Mouse (Mus musculus) activated CD4-positive, CD25-positive, alpha-beta regulatory T cell, adult 4 months (primary cell): ENCODE measurements around the gene Slc11a2. TPM values are rescaled to one million over a fixed set of nuclear protein-coding genes. Genes with fewer than 3 reads are reported as not detected.
"Not testable (repeated sequence)": the region's sequence is repeated elsewhere in the genome, so short reads cannot be mapped to it uniquely, and the experiment has no call there.

Experiments used
- ATAC-seq: one replicate; pipeline ENCODE4 v1.8.0; 2017
- polyA plus RNA-seq, 2 experiments: library from polyadenylated mRNA; unstranded; fragments of 100-300 nt; shearing (Covaris generic); gene quantifications; one replicate each; pipeline ENCODE4 v1.2.1; 2017

Gene Slc11a2
- polyA plus RNA-seq, 2 experiments from 2014 or later, result 22.8 TPM

DNA sequence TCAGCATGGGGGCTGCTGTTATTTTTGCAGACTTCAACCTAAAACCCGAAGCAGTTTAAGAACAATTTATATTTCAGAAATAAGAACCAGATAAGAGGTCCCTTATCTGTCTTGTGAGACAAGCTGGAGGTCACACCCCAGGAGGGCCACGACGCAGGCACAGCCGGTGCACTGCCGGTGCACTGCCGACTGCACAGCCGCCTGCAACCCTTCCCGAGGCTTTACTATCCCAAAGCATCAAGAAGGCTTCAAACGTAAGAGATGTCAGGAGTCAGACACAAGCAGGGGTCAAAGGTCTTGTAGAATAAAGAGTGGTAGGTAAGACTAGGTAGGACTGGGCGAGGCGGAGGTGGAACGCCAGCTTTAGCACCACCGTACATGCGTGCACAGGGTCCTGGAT, 22.5 kb downstream of the Slc11a2 start:
- no peak for ATAC-seq

DNA sequence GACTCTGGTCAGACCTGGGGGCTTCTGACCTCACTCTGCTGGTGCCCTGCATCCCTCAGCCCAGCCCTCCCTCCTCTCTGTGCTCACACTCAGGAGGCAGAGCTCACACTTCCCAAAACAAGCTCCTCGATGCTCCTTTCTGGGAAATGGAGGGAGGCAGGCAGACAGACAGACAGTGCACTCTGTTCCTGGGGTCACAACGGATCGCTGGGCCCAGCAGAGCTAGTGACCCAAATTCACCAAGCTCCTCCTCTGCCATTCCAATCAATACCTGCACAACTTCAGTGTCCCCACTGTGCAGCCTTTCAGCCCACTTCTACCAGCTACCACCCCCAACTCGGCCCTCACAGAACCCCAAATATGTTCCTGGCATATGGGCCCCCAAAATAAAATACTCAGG, 23.1 kb downstream of the Slc11a2 start:
- ATAC-seq, result no peak

DNA sequence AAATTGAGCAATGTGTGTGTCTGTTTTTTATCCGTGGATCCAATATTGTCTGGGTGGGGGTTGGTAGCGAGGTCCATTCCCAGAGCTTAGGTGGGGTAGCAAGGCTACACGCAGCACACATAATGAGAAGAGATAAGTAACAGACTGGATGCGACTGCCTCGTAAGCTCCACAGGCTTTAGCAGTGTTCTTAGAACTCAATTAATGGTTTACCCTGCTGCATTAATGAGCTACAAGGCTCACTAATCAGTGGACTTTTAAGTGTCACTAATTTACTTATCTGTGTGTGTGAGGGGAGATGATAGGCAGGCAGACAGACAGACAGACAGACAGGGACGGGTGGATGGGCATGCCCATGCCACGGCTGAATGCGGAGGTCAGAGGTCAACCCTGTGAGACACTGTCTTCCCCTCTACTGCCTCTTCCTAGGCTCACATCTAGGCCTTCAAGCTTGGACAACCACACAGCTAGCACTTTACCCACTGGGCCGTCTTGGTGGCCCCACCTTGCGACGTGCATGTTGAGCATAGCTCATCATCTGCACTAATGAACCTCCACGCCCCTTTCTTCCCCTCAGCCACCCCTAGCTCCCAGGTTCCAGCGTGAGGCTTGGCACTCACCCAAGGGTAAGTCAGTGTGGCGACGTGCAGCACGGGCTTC, 24.2 kb downstream of the Slc11a2 start:
- no peak for ATAC-seq

- no peak for ATAC-seq
These were observed 29.3 kb downstream of the Slc11a2 start for GRCm38 (mm10) chr15:100395561-100395960.

DNA sequence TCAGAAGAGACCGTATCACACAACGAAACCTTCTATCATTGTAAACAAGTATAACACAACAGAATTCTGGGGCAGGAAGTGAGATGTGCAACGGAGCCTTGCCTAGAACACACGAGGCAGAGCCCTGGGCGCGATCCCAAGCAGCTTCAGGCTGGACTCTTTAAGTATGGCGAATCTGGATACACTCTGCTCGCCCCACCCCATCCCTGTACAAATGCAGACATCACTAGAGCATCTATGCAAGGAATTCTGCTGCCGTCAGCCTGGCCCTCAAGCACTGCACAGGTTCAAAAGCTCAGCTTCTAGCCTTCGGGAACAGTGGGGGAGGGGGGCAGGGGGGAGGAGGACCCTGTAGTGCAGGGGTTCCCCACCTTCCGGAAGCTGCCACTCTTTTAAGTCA, 31.9 kb downstream of the Slc11a2 start:
- ATAC-seq, result no peak

- ATAC-seq, result no peak
These were observed 33.3 kb downstream of the Slc11a2 start for GRCm38 (mm10) chr15:100391599-100391998.

- no peak for ATAC-seq
These were observed 33.8 kb downstream of the Slc11a2 start for GRCm38 (mm10) chr15:100391066-100391465.

DNA sequence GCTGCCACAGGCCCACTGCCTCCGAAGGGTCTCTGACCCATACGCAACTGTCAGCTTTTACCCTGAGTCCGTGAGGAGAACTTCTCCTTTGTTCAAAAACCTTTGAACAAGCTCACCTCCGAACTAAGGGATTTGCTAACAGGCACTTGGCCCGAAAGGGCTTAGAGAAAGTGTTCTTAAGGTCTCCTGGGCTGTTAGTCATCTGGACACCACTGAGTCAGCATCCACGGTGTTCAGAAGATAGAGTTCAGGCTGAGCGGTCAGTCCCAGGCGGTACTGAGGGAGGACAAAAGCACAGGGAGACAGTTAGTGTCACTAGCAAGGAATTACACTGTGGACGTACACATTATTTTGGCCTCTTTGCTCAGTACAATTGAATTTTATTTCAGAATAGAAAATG, 36.0 kb downstream of the Slc11a2 start:
- ATAC-seq, result no peak

DNA sequence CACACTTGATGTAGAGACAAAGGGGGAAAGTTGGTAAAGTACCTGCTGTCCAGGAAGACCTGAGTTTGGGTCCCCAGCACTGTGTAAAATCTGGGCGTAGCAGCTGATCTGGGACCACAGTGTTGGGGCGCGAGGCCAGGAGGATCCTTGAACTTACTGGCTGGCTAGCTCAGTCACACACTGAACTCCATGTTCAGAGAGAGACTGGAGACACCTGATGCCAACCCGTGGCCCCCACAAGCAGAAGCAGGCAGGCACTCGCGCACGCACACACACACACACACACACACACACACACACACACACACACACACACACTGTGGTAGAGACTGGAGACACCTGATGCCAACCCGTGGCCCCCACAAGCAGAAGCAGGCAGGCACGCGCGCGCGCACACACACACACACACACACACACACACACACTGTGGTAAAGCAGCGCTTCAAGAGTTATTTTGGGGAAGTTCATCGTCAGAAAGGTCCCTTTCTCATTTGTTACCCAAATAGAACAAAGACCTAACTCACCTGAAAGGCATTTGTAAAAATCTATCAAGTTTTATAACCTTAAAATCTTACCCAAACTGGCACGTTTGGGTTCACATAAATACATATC, 36.5 kb downstream of the Slc11a2 start:
- ATAC-seq, result no peak

DNA sequence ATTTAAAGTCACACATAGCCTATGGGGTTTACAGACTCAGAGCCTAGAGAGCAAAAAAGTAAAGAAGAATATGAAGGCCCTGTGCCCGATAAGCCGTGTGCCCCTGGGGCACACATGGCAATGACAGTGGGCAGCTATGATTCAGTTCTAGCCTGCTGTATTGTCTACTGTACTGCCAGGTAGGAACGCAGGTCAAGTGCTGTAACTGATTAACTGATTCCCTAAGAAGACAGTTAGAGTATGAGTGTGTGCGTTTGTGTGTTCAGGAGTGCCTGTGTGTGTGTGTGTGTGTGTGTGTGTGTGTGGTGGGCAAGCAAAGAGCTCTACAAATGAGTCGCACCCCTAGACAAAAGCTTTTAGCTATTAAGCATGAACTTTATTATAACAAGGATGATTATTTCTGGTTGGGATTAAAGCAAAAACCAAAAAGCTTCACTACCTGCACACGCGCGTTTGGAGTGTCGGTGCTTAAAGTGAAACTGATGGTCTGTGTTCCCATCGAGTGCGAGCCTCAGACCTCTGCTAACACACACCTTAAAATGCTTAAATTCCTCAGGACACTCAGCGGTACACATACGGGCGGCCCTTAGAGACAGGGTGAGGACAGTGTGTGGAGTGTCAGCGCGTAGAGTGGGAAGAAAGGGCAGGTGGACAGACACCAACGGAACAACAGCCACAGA, 37.2 kb downstream of the Slc11a2 start:
- no peak for ATAC-seq

DNA sequence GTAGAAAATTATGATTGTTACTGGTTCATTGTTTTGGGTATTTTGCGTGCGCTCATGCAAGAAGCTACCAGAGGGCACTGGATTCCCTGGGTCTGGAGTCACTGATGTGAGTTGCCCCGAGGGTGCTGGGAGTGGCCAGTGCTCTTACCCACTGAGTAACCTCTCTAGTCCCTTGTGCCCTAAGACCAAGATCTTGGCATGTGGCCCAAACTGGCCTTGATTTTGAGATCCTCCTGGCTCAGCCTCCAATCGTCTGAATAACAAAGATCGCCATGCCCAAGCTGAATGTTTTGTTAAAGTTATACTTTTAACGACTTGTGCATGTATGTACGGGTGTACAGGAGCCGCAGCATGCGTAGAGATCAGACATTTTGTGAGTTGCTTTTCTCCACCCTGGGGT, 39.2 kb downstream of the Slc11a2 start:
- no peak for ATAC-seq

DNA sequence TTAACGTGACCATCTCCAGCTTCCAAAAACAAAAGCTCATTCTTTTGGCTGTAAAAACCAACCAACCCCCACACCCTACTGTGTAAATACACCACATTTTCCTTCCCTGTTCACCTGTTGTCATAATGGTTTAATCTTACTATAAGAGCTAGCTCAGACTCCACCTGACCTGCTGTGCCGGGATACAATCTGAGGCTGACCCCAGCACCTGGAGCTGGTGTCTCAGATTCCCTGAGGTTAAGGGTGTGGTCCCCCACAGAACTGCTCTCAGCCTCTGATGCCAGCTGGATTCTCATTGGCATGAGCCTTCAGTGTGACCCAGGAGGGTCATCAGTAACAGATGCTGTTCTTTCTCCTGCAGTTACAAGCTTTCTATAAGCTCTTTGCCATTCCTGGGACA, 44.8 kb downstream of the Slc11a2 start:
- no peak for ATAC-seq

DNA sequence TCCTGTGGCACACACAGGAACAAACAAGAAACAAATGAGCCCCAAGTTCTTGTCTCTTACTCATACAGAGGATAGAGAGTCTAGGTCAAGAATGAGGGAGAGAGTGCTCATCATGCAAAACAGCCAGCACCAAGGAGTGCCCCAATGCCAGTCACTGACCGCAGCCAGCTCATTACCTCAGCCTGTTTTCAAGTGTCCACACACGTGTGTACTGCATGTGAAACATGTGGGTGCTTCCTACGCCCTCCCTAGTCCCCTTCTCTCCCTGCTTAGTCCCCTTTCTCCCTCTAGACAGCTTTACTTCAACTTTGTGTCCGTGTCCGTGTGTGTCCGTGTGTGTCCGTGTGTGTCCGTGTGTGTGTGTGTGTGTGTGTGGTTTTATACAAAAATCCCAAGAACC, 45.2 kb downstream of the Slc11a2 start:
- no peak for ATAC-seq

GRCm38 (mm10) chr15:100377847-100378505, 46.9 kb downstream of the Slc11a2 start:
- ATAC-seq, result not testable (repeated sequence)

DNA sequence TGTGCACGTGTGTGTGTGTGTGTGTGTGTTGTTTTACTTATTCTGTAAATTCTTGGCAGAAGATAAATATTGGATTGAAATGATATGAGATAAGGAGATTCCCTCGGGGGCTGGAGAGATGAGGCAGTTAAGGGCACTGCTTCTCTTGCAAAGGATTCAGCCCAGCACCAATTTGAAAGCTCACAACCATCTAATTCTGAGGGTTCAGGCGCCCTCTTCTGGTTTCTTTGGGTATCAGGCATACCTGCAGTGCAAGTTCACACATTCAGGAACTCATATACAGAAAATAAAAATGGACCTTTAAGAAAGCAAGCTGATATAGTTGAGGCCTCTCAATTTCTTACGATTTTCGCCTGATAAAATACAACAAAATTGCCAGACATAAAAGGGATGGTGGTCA, 49.8 kb downstream of the Slc11a2 start:
- no peak for ATAC-seq

- ATAC-seq, result no peak
These were observed 57.8 kb downstream of the Slc11a2 start for GRCm38 (mm10) chr15:100367119-100367518.

GRCm38 (mm10) chr15:100365967-100366366, 58.9 kb downstream of the Slc11a2 start:
- not testable (repeated sequence) for ATAC-seq

DNA sequence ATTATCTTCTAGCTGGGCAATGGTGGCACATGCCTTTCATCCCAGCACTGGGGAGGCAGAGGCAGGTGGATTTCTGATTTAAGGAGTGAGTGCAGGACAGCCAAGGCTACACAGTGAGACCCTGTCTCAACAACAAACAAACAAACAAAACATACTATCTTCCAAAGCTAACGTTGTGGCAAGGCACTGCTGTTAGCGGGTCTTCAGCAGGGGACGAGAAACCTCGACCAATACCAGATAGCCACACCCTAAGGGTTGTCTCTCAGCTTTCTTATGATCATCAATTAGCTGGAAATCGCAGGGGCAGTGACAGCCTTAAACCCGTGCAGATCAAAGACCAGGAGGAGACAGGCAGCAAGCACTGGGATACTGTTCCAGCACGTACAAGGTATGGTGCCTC, 60.6 kb downstream of the Slc11a2 start, which contains the start of gene Higd1c:
Gene Higd1c (plus strand): TSS at position 301 of the 400 bp plus-strand sequence.
- ATAC-seq, result no peak

DNA sequence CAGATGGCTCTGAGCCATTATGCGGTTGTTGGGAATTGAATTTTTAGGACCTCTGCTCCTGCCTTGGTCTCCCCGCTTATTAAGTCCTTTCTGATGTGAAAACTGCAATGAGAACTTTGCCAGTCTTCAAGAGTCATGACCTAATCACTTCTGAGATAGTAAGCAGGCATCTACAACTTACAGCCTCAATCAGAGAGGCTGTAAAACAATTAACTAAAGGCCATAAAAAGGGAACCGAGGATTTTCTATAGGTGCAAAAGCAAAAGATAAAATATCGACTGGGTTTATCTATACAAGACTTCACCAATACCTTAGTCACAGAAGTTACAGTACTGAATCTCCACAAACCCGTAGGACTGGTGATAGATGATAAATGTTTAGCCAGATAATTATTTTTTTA, 69.0 kb downstream of the Slc11a2 start:
- no peak for ATAC-seq

GRCm38 (mm10) chr15:100353399-100353798, 71.5 kb downstream of the Slc11a2 start:
- ATAC-seq, result not testable (repeated sequence)

GRCm38 (mm10) chr15:100352711-100353250, 72.1 kb downstream of the Slc11a2 start, which contains the start of the genes Methig1 and Mettl7a2:
Gene Methig1, plus strand, starts transcription at chr15:100353149.
Gene Mettl7a2, plus strand, starts transcription at chr15:100353200.
- no peak for ATAC-seq

- no peak for ATAC-seq
These were observed 73.3 kb downstream of the Slc11a2 start for GRCm38 (mm10) chr15:100351501-100352060.

DNA sequence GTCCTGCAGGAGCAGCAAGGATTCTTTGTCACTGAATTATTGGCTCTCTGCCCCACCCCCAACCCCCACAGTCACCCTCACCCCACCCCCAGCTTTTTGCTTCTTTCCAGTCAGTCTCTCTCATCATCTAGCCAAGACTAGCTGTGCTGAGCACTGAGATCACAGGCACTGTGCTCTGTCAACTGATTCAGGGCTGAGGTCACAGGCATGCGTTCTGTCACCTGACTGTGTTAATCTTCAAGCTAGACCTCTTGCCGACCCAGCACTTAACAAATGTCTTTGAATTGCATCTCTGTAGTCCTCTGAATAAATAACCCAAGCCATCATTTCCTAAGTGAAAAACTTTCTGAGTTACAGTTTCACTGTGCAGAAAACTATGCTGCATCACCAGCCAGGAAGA, 75.4 kb downstream of the Slc11a2 start:
- ATAC-seq, result no peak
